Mouse (Mus musculus): ENCODE data around the gene Armh3.

DNA sequence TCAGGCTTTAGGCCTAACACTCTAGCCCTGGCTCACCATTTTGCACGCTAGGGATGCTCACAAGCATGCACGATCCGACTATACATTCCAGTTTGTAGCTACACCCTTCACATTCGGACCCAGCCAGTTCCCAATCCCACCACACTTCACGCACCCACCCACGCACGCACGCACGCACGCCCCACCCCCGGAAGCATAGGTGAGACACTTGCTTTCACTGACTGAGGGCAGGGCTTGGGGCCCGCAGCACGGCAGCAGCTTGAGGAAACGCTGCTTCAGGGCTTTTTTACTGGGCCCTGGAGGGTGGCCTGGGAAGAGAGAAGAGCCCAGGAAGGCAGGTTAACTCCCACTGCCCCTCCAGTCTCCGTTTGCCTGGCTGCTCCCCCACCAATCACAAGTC, 201.4 kb downstream of the Armh3 start:
- no peak for TF ChIP-seq CTCF (conservative IDR thresholded peaks at IDR 0.05 in 1 of 2, IDR thresholded peaks at IDR 0.05 in 1 of 2; ENCODE audit: low read depth in 2 of 2, low read length in 2 of 2)
- TF ChIP-seq CHD1 (IDR thresholded peaks at IDR 0.05; ENCODE audit: low read depth, low read length) = no peak
- TF ChIP-seq ZKSCAN1 (IDR thresholded peaks at IDR 0.05; ENCODE audit: borderline replicate concordance, low read depth, low read length) = no peak
- TF ChIP-seq RAD21 (IDR thresholded peaks at IDR 0.05; ENCODE audit: low read depth, low read length) = no peak
- TF ChIP-seq MAX (IDR thresholded peaks at IDR 0.05; ENCODE audit: low read length) = no peak
- no peak for TF ChIP-seq ZNF384 (IDR thresholded peaks at IDR 0.05; ENCODE audit: low read depth, low read length)
- TF ChIP-seq EP300 (IDR thresholded peaks at IDR 0.05; ENCODE audit: low read length) = no peak
- TF ChIP-seq POLR2A (IDR thresholded peaks at IDR 0.05; ENCODE audit: low read depth, low read length) = no peak
- no peak for TF ChIP-seq USF1 (IDR thresholded peaks at IDR 0.05; ENCODE audit: low read depth, low read length)
- no peak for TF ChIP-seq ZC3H11A (IDR thresholded peaks at IDR 0.05; ENCODE audit: low read depth, low read length)
- no peak for TF ChIP-seq NELFE (IDR thresholded peaks at IDR 0.05; ENCODE audit: low read depth, low read length)
- TF ChIP-seq GABPA (IDR thresholded peaks at IDR 0.05; ENCODE audit: insufficient replicate concordance, low read depth, low read length) = no peak
- no peak for TF ChIP-seq JUND (conservative IDR thresholded peaks at IDR 0.05; ENCODE audit: low read depth, low read length)

All from CH12.LX (cell line).